27 mouse cellular contexts compared by ENCODE assay signal in genomic region chr1:60614902-60615301, GRCm38 (mm10). TPM values are rescaled to one million over a fixed set of nuclear protein-coding genes. Genes with fewer than 3 reads are reported as not detected.
DNase-seq lines count a peak whose midpoint lies in the region; ATAC-seq and TF ChIP-seq lines count a peak whose summit lies in the region.
"Had no signal": no experiment of that assay in that cellular context is flagged by ENCODE, and none has a peak within 500 bp of the region (broad histone marks: within the 10 kb centered on the region; RNA-seq: fewer than 3 reads in every experiment).

No protein-coding gene starts in this region.

- 36% methylated on average over 1 of the region's 1 CpGs for WGBS in heart, embryonic 16.5 days

- H3K36me3 ChIP-seq in heart, embryonic 16.5 days (ENCODE audit: control insufficient read depth, insufficient read depth): no peaks in the 10 kb centered on the region
- H3K36me3 ChIP-seq in CH12.LX (replicated peaks in 1 of 2; ENCODE audit: control insufficient read depth in 1 of 2, insufficient read depth in 1 of 2, low read length in 1 of 2): no peaks in the 10 kb centered on the region
- H3K36me3 ChIP-seq: embryonic facial prominence, embryonic 15.5 days; forebrain, embryonic 15.5 days; G1E; heart, embryonic 15.5 days; hindbrain, embryonic 13.5 days; limb, embryonic 13.5 days; liver, embryonic 12.5 days had no signal

- no peak for DNase-seq in frontal cortex, postnatal 36 days (ENCODE audit: low spot score in 2 of 2)
- no peak for DNase-seq in heart, postnatal 4 days
- DNase-seq in CH12.LX (ENCODE audit: extremely low read depth): no peak
- no peak for DNase-seq in right cerebral cortex, postnatal 10 days (ENCODE audit: low spot score in 2 of 2)
- DNase-seq in layer of hippocampus, adult 2 months (ENCODE audit: low spot score in 2 of 2): no peak
- DNase-seq: adrenal gland, postnatal 10 days; cerebellum, adult 8-10 months; kidney, adult 18-20 months; kidney, postnatal 14 days; lung, adult 18-20 months; lung, postnatal 10 days; right cerebral cortex, adult 18-20 months; thymus, adult 2 months; thymus, postnatal 4 days had no signal

- H3K4me3 ChIP-seq in heart, embryonic 16.5 days (ENCODE audit: low read length): no peak overlapping the region
- no peak overlapping the region for H3K4me3 ChIP-seq in CH12.LX (replicated peaks in 1 of 3; ENCODE audit: low read depth in 2 of 3, low read length in 2 of 3, poor library complexity in 1 of 3)
- H3K4me3 ChIP-seq in embryonic fibroblast, embryonic 13.5 days (ENCODE audit: insufficient read depth, low read length): no peak overlapping the region
- no peak overlapping the region for H3K4me3 ChIP-seq in layer of hippocampus, adult 2 months
- H3K4me3 ChIP-seq: embryonic facial prominence, embryonic 15.5 days; forebrain, embryonic 15.5 days; heart, embryonic 15.5 days; hindbrain, embryonic 13.5 days; limb, embryonic 13.5 days; liver, embryonic 12.5 days had no signal

- no peaks in the 10 kb centered on the region for H3K9me3 ChIP-seq in heart, embryonic 16.5 days (replicated peaks; ENCODE audit: control insufficient read depth, low read length)
- H3K9me3 ChIP-seq in CH12.LX (replicated peaks; ENCODE audit: low read length): no peaks in the 10 kb centered on the region
- H3K9me3 ChIP-seq: embryonic facial prominence, embryonic 15.5 days; forebrain, embryonic 15.5 days; G1E; heart, embryonic 15.5 days; hindbrain, embryonic 13.5 days; limb, embryonic 13.5 days; liver, embryonic 12.5 days had no signal

- H3K4me1 ChIP-seq in heart, embryonic 16.5 days (ENCODE audit: control insufficient read depth, insufficient read depth, low read length): peaks cover 16% of the 10 kb centered on the region
- peaks cover 6 to 30% of the 10 kb centered on the region in 2 experiments for H3K4me1 ChIP-seq in CH12.LX (ENCODE audit: control insufficient read depth in 1 of 2, insufficient read depth in 2 of 2)
- peaks cover 5% of the 10 kb centered on the region; the same call in 1 of the 2 replicates for H3K4me1 ChIP-seq in embryonic fibroblast, embryonic 13.5 days (ENCODE audit: control insufficient read depth, insufficient read depth, low read length)
- H3K4me1 ChIP-seq: embryonic facial prominence, embryonic 15.5 days; forebrain, embryonic 15.5 days; hindbrain, embryonic 13.5 days; limb, embryonic 13.5 days; liver, embryonic 12.5 days had no signal

- no peak for TF ChIP-seq POLR2A in CH12.LX (IDR thresholded peaks at IDR 0.05; ENCODE audit: low read depth, low read length)
- TF ChIP-seq POLR2A in embryonic fibroblast, embryonic 13.5 days (IDR thresholded peaks at IDR 0.05; ENCODE audit: low read depth, low read length): no peak

- no peaks in the 10 kb centered on the region for H3K79me2 ChIP-seq in CH12.LX (replicated peaks; ENCODE audit: control insufficient read depth, extremely low read depth, insufficient read depth, poor library complexity, severe bottlenecking)

- TF ChIP-seq EP300 in CH12.LX (IDR thresholded peaks at IDR 0.05; ENCODE audit: low read length): no peak

- TF ChIP-seq CTCF in CH12.LX (conservative IDR thresholded peaks at IDR 0.05 in 1 of 2, IDR thresholded peaks at IDR 0.05 in 1 of 2; ENCODE audit: low read depth in 2 of 2, low read length in 2 of 2): no peak
- TF ChIP-seq CTCF in embryonic fibroblast, embryonic 13.5 days (IDR thresholded peaks at IDR 0.05; ENCODE audit: borderline replicate concordance, insufficient read depth, low read length): no peak
- no peak for TF ChIP-seq CTCF in layer of hippocampus, adult 2 months (conservative IDR thresholded peaks at IDR 0.05)

- no peak overlapping the region for H3K27ac ChIP-seq in heart, embryonic 16.5 days (ENCODE audit: low read length)
- no peak overlapping the region for H3K27ac ChIP-seq in CH12.LX (ENCODE audit: insufficient read depth, low read depth)
- H3K27ac ChIP-seq in embryonic fibroblast, embryonic 13.5 days (ENCODE audit: insufficient read depth, low read length): peak overlapping the region; percentile 20; the same call in 1 of the 2 replicates
- H3K27ac ChIP-seq in layer of hippocampus, adult 2 months: no peak overlapping the region
- H3K27ac ChIP-seq: embryonic facial prominence, embryonic 15.5 days; forebrain, embryonic 15.5 days; heart, embryonic 15.5 days; hindbrain, embryonic 13.5 days; limb, embryonic 13.5 days; liver, embryonic 12.5 days had no signal

- no peak for TF ChIP-seq RAD21 in CH12.LX (IDR thresholded peaks at IDR 0.05; ENCODE audit: low read depth, low read length)

- H3K27me3 ChIP-seq in heart, embryonic 16.5 days (ENCODE audit: control insufficient read depth, insufficient read depth, low read length): no peaks in the 10 kb centered on the region
- H3K27me3 ChIP-seq in CH12.LX (replicated peaks): no peaks in the 10 kb centered on the region
- H3K27me3 ChIP-seq: embryonic facial prominence, embryonic 15.5 days; forebrain, embryonic 15.5 days; heart, embryonic 15.5 days; hindbrain, embryonic 13.5 days; limb, embryonic 13.5 days; liver, embryonic 12.5 days had no signal

- dilution Hi-C loops in CH12.LX (cut with MboI; ENCODE audit: extremely low pct_ligation_motif_present, extremely low pct_unique_long_range_greater_than_20kb, low sequenced_read_pairs): no loop called here

- in situ Hi-C loops in CH12.LX (cut with MboI; ENCODE audit: low pct_ligation_motif_present, low pct_unique_long_range_greater_than_20kb, low sequenced_read_pairs): no loop called here

- no peak overlapping the region for H3K4me2 ChIP-seq in heart, embryonic 16.5 days (ENCODE audit: low read depth, low read length)
- no peak overlapping the region for H3K4me2 ChIP-seq in CH12.LX (ENCODE audit: insufficient read depth, low read depth, poor library complexity, severe bottlenecking)
- H3K4me2 ChIP-seq: embryonic facial prominence, embryonic 15.5 days; forebrain, embryonic 15.5 days; heart, embryonic 15.5 days; hindbrain, embryonic 13.5 days; limb, embryonic 13.5 days; liver, embryonic 12.5 days; midbrain, embryonic 11.5 days had no signal

- ATAC-seq in frontal cortex, adult (ENCODE audit: low TSS enrichment): peak; percentile 79; the same call in 1 of the 2 replicates
- ATAC-seq in heart, embryonic 16.5 days (replicated peaks; ENCODE audit: extremely low read depth, insufficient read depth, low FRiP score): 0 out of 2 replicates have a peak, but pooled peaks have one; percentile 14
- ATAC-seq: activated CD4-positive, CD25-positive, alpha-beta regulatory T cell, adult 4 months; CD4-positive, CD25-positive, alpha-beta regulatory T cell, adult 4 months; forebrain, embryonic 15.5 days; liver, embryonic 12.5 days had no signal

- no peak overlapping the region for H3K9ac ChIP-seq in heart, embryonic 16.5 days (ENCODE audit: low read length)
- H3K9ac ChIP-seq in CH12.LX (ENCODE audit: insufficient read depth, low read depth): no peak overlapping the region
- H3K9ac ChIP-seq: embryonic facial prominence, embryonic 15.5 days; forebrain, embryonic 15.5 days; heart, embryonic 15.5 days; hindbrain, embryonic 13.5 days; limb, embryonic 13.5 days; liver, embryonic 12.5 days had no signal

TF ChIP-seq in CH12.LX, 34 proteins besides CTCF, POLR2A, EP300 and RAD21:
- no peak for TF ChIP-seq USF2 (conservative IDR thresholded peaks at IDR 0.05; ENCODE audit: low read depth, low read length)
- TF ChIP-seq MAZ (IDR thresholded peaks at IDR 0.05; ENCODE audit: low read depth, low read length): no peak
- no peak for TF ChIP-seq JUND (conservative IDR thresholded peaks at IDR 0.05; ENCODE audit: low read depth, low read length)
- TF ChIP-seq MAFK (IDR thresholded peaks at IDR 0.05; ENCODE audit: insufficient replicate concordance, low read length): peak; percentile 81
- no peak for TF ChIP-seq TBP (conservative IDR thresholded peaks at IDR 0.05; ENCODE audit: low read depth, low read length)
- no peak for TF ChIP-seq ZKSCAN1 (IDR thresholded peaks at IDR 0.05; ENCODE audit: borderline replicate concordance, low read depth, low read length)

RNA-seq across cellular contexts. Expression of gene Raph1, which starts 48.0 kb away (rescaled TPM):
- 51.4 and 54.2 TPM in 2 replicates for polyA plus RNA-seq in heart, embryonic 16.5 days (2015; fragmentation: Nextera tagmentation; extraction: Ambion mirVana)
- 100 to 1,000 TPM; 147 to 153 TPM for total RNA-seq in heart, postnatal 4 days (2021)
- total RNA-seq in CH12.LX (2012; rRNA removed) (5.7 and 6.2 TPM in 2 replicates), CH12.LX (2014; rRNA removed) (3.7 TPM in 2 replicates)
- polyA plus RNA-seq in CH12.LX (2012; ENCODE audit: insufficient read length, low read depth): 7.6 and 8.2 TPM in 2 replicates
- 43.5 and 88.2 TPM in 2 replicates for polyA plus RNA-seq in embryonic fibroblast, embryonic 13.5 days (2011; ENCODE audit: insufficient read length, low read depth, missing spikeins)
- 10 to 100 TPM; 64.2 to 64.5 TPM for total RNA-seq in layer of hippocampus, adult 2 months (2021)
- polyA plus RNA-seq: G1E had no signal

Comparison
In these comparisons a context has a peak if more than half of its experiments do, and no peak if none do; other contexts are left out.
1. RNA of gene Raph1, which starts 48.0 kb away (total RNA-seq): 147 to 153 TPM in heart, postnatal 4 days and 64.2 to 64.5 TPM in layer of hippocampus, adult 2 months; 3.7 to 6.2 TPM in CH12.LX; every median in the first group is over 4 times any median in the second.